Mouse (Mus musculus): ENCODE measurements around the gene Ube3c. TPM values are rescaled to one million over a fixed set of nuclear protein-coding genes. Genes with fewer than 3 reads are reported as not detected.
"Not testable (repeated sequence)": the region's sequence is repeated elsewhere in the genome, so short reads cannot be mapped to it uniquely, and the experiment has no call there.

Gene Ube3c
- 12.2 and 14.0 TPM in 2 replicates for polyA plus RNA-seq (2012; rRNA removed)

GRCm38 (mm10) chr5:29568848-29569377 is at the start of gene Ube3c:
TSS of gene Ube3c (plus strand) at chr5:29569242.
- under 1% methylated on average over 72 of the region's 72 CpGs for WGBS
- peak; percentile 78 for DNase-seq (ENCODE audit: low read depth, low spot score)

- WGBS = 72% methylated on average over 5 of the region's 5 CpGs
- no peak for DNase-seq (ENCODE audit: low read depth, low spot score)
Observed at GRCm38 (mm10) chr5:29560111-29560510, 8.9 kb upstream of the Ube3c start.

GRCm38 (mm10) chr5:29560667-29561066 is 8.4 kb upstream of the Ube3c start:
- 93% methylated on average over 2 of the region's 2 CpGs for WGBS
- DNase-seq (ENCODE audit: low read depth, low spot score) = no peak

GRCm38 (mm10) chr5:29569378-29570280 is 587 bp downstream of the Ube3c start:
- DNase-seq (ENCODE audit: low read depth, low spot score) = peak; percentile 25
- 2% methylated on average over 67 of the region's 67 CpGs for WGBS

- WGBS = 94% methylated on average over 11 of the region's 11 CpGs
Observed at GRCm38 (mm10) chr5:29574286-29574685, 5.2 kb downstream of the Ube3c start.

GRCm38 (mm10) chr5:29575085-29575484 is 6.0 kb downstream of the Ube3c start:
- 60% methylated on average over 2 of the region's 2 CpGs for WGBS
- no peak for DNase-seq (ENCODE audit: low read depth, low spot score)

More at GRCm38 (mm10) chr5:29574286-29574685, 5.2 kb downstream of the Ube3c start:
- DNase-seq (ENCODE audit: low read depth, low spot score) = not testable (repeated sequence)

- WGBS = 75% methylated on average over 4 of the region's 4 CpGs
- no peak for DNase-seq (ENCODE audit: low read depth, low spot score)
Observed at GRCm38 (mm10) chr5:29577795-29578631, 9.0 kb downstream of the Ube3c start.

- DNase-seq (ENCODE audit: low read depth, low spot score) = no peak
- WGBS = 79% methylated on average over 2 of the region's 2 CpGs
Observed at GRCm38 (mm10) chr5:29583880-29584595, 15.0 kb downstream of the Ube3c start.

- DNase-seq (ENCODE audit: low read depth, low spot score) = not testable (repeated sequence)
- 97% methylated on average over 7 of the region's 7 CpGs for WGBS
Observed at GRCm38 (mm10) chr5:29592161-29592560, 23.1 kb downstream of the Ube3c start.

GRCm38 (mm10) chr5:29606546-29606945 is 37.5 kb downstream of the Ube3c start:
- 87% methylated on average over 2 of the region's 2 CpGs for WGBS
- no peak for DNase-seq (ENCODE audit: low read depth, low spot score)

- WGBS = 92% methylated on average over 10 of the region's 10 CpGs
- DNase-seq (ENCODE audit: low read depth, low spot score) = no peak
Observed at GRCm38 (mm10) chr5:29625610-29626009, 56.6 kb downstream of the Ube3c start.

- 98% methylated on average over 2 of the region's 2 CpGs for WGBS
- DNase-seq (ENCODE audit: low read depth, low spot score) = no peak
Observed at GRCm38 (mm10) chr5:29629941-29630340, 60.9 kb downstream of the Ube3c start.

- WGBS = 81% methylated on average over 3 of the region's 3 CpGs
Observed at GRCm38 (mm10) chr5:29631711-29632110, 62.7 kb downstream of the Ube3c start.

GRCm38 (mm10) chr5:29636298-29636697 is 67.3 kb downstream of the Ube3c start:
- DNase-seq (ENCODE audit: low read depth, low spot score) = no peak

More at GRCm38 (mm10) chr5:29631711-29632110, 62.7 kb downstream of the Ube3c start:
- no peak for DNase-seq (ENCODE audit: low read depth, low spot score)

GRCm38 (mm10) chr5:29636884-29637283 is 67.8 kb downstream of the Ube3c start:
- no peak for DNase-seq (ENCODE audit: low read depth, low spot score)

GRCm38 (mm10) chr5:29641124-29641884 is 72.3 kb downstream of the Ube3c start:
- 68% methylated on average over 7 of the region's 7 CpGs for WGBS
- DNase-seq (ENCODE audit: low read depth, low spot score) = no peak

- DNase-seq (ENCODE audit: low read depth, low spot score) = no peak
Observed at GRCm38 (mm10) chr5:29651696-29652095, 82.7 kb downstream of the Ube3c start.

- DNase-seq (ENCODE audit: low read depth, low spot score) = no peak
- WGBS = 49% methylated on average over 3 of the region's 3 CpGs
Observed at GRCm38 (mm10) chr5:29657590-29658339, 88.7 kb downstream of the Ube3c start.

All from large intestine, adult 2 months (tissue).